Mouse (Mus musculus) intestine, postnatal 0 days (tissue): ENCODE data around the gene Canx. TPM values are rescaled to one million over a fixed set of nuclear protein-coding genes. Genes with fewer than 3 reads are reported as not detected.

Experiments
- ATAC-seq: fragments of 200-750 bp; cut with Nextera tagmentation; 2 replicates; pipeline ENCODE4 v1.8.0; 2017; ENCODE audit warnings: mild to moderate bottlenecking, moderate TSS enrichment, moderate library complexity
- H3K27ac ChIP-seq: fragments of 300-500 bp; sonication (generic); 2 replicates; pipeline ENCODE4 v1.5.1; 2014; ENCODE audit warnings: mild to moderate bottlenecking, low read depth, low read length, moderate library complexity
- H3K27me3 ChIP-seq: fragments of 300-500 bp; sonication (generic); replicated peaks from 2 replicates; pipeline ENCODE4 v1.6.1; 2014; ENCODE audit warnings: low read length, mixed read lengths; ENCODE audit not compliant: control insufficient read depth, insufficient read depth
- H3K36me3 ChIP-seq: fragments of 300-500 bp; sonication (generic); 2 replicates; pipeline ENCODE4 v1.6.1; 2014; ENCODE audit warnings: mild to moderate bottlenecking, moderate library complexity; ENCODE audit not compliant: control insufficient read depth, insufficient read depth
- H3K4me1 ChIP-seq: fragments of 300-500 bp; sonication (generic); replicated peaks from 2 replicates; pipeline ENCODE4 v1.6.1; 2014; ENCODE audit warnings: antibody characterized with exemption, low read length, mixed read lengths; ENCODE audit not compliant: control insufficient read depth, insufficient read depth
- H3K4me2 ChIP-seq: fragments of 300-500 bp; sonication (generic); replicated peaks from 2 replicates; pipeline ENCODE4 v1.6.1; 2014; ENCODE audit warnings: low read depth, mild to moderate bottlenecking, moderate library complexity
- H3K4me3 ChIP-seq: fragments of 300-500 bp; sonication (generic); 2 replicates; pipeline ENCODE4 v1.5.1; 2014; ENCODE audit warnings: low read depth, low read length
- H3K9ac ChIP-seq: fragments of 300-500 bp; sonication (generic); 2 replicates; pipeline ENCODE4 v1.6.1; 2014; ENCODE audit warnings: mild to moderate bottlenecking, low read depth, low read length
- H3K9me3 ChIP-seq: fragments of 300-500 bp; sonication (generic); 2 replicates; pipeline ENCODE4 v1.6.1; 2016; ENCODE audit warnings: mixed run types; ENCODE audit not compliant: control insufficient read depth
- CTCF ChIP-seq: sonication (generic); IDR thresholded peaks from 2 replicates; pipeline ENCODE4 v1.5.1; 2016; ENCODE audit warnings: low read depth, mild to moderate bottlenecking, control low read depth, antibody characterized with exemption, moderate library complexity
- WGBS: fragments of 180-500 bp; shearing (Covaris S2); extraction: QIAGEN DNeasy Blood & Tissue Kit; methylation state at CpG from one replicate; pipeline ENCODE4 v1.1.7; 2014; 5-methylcytosine and 5-hydroxymethylcytosine counted together
- polyA plus RNA-seq: library from polyadenylated mRNA; unstranded; fragments of >200 nt; fragmentation: Nextera tagmentation; extraction: Ambion mirVana; gene quantifications from 2 replicates; pipeline ENCODE4 v1.2.1, GENCODE M21; 2015

Canx gene
- 181 and 187 TPM in 2 replicates for polyA plus RNA-seq

- H3K9me3 ChIP-seq, result no peaks in the 10 kb centered on the region
- H3K4me1 ChIP-seq, result no peaks in the 10 kb centered on the region
- H3K4me2 ChIP-seq, result peak within 1 kb of the TSS; percentile 71
- H3K9ac ChIP-seq, result peak within 1 kb of the TSS; percentile 87
- peak within 1 kb of the TSS; percentile 92 for H3K27ac ChIP-seq
- peak; percentile 41 for TF ChIP-seq CTCF
- H3K36me3 ChIP-seq, result no peaks in the 10 kb centered on the region; the same call in 1 of the 2 replicates
- H3K4me3 ChIP-seq, result peak within 1 kb of the TSS; percentile 70
- WGBS, result under 1% methylated on average over 64 of the region's 64 CpGs
- peak; percentile 98 for ATAC-seq
- no peaks in the 10 kb centered on the region for H3K27me3 ChIP-seq
These were observed at the start of gene Canx for GRCm38 (mm10) chr11:50325496-50326301. Gene Canx (minus strand): TSS chr11:50325673.

- Histone ChIP-seq H3K27ac (no peak overlapping the region), H3K9ac (no peak overlapping the region), H3K27me3 (no peaks in the 10 kb centered on the region), H3K4me2 (no peak overlapping the region), H3K4me3 (no peak overlapping the region), H3K4me1 (no peaks in the 10 kb centered on the region), H3K36me3 (0 out of 2 replicates have a peak, but pooled peaks cover 1% of the 10 kb centered on the region), H3K9me3 (no peaks in the 10 kb centered on the region)
- TF ChIP-seq CTCF, result no peak
- ATAC-seq, result no peak
- 89% methylated on average over 13 of the region's 13 CpGs for WGBS
These were observed 49.0 kb upstream of the Canx start for GRCm38 (mm10) chr11:50374286-50375015.

DNA sequence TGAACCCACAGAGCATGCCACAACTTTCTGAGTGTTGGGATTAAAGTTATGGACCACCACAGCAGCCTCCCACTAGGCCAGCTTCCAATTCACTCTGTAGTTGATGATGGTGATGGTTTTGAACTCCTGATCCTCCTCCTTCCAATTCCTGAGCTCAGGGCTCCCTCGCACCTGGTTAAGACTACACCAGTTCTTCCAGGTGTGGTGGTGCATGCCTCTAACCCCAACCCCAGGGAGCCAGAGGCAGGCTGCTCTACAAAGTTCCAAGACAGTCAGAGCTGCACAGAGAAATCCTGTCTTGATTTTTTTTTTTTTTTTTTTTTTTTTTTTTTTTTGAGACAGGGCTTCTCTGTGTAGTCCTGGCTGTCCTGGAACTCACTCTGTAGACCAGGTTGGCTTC is 48.1 kb upstream of the Canx start:
- Histone ChIP-seq H3K4me3 (no peak overlapping the region), H3K4me2 (no peak overlapping the region), H3K27ac (no peak overlapping the region), H3K9me3 (no peaks in the 10 kb centered on the region), H3K4me1 (no peaks in the 10 kb centered on the region), H3K36me3 (no peaks in the 10 kb centered on the region), H3K27me3 (no peaks in the 10 kb centered on the region), H3K9ac (no peak overlapping the region)
- no peak for ATAC-seq
- WGBS, result 89% methylated on average over 1 of the region's 1 CpGs
- TF ChIP-seq CTCF, result no peak

DNA sequence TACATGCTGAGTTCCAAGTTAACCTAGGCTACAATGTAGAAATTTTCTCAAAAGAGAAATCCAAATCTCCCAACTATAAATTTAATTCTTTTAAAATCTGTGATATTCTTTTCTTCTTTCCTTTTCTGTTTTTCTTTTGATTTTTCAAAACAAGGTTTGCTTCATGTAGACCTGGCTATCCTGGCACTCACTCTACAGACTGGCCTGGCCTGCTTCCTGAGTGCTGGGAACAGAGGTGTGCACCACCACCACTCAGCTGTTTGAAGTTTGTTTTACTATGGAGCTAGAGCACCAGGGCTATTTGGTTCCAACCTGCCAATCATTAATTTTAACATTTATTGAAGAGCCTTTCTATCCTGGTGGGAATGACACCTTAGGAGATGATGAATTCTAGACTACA is 47.6 kb upstream of the Canx start:
- Histone ChIP-seq H3K36me3 (no peaks in the 10 kb centered on the region), H3K4me3 (no peak overlapping the region), H3K4me2 (no peak overlapping the region), H3K9ac (no peak overlapping the region), H3K27ac (no peak overlapping the region), H3K9me3 (no peaks in the 10 kb centered on the region), H3K27me3 (no peaks in the 10 kb centered on the region), H3K4me1 (no peaks in the 10 kb centered on the region)
- no peak for TF ChIP-seq CTCF
- ATAC-seq, result no peak

DNA sequence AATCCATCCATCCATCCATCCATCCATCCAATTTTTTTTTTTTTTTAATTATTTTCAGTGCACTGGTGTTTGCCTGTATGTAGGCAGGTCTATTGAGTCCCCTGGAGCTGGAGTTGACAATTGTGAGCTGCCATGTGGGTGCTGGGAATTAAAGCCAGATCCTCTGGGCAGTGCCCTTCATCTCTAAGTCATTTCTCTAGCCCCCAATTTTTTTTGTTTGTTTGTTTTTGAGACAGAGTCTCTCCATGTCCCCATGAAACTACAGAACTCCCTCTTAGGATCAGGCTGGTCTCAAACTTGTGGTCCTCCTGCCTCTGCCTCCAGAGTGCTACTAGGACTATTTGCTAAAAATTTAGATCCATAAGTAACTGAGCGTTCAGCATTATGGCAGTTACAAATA is 46.4 kb upstream of the Canx start:
- no peak overlapping the region for H3K9ac ChIP-seq
- H3K27me3 ChIP-seq, result no peaks in the 10 kb centered on the region
- TF ChIP-seq CTCF, result no peak
- H3K4me1 ChIP-seq, result no peaks in the 10 kb centered on the region
- H3K27ac ChIP-seq, result no peak overlapping the region
- peak overlapping the region; percentile 75 for H3K4me2 ChIP-seq
- H3K9me3 ChIP-seq, result no peaks in the 10 kb centered on the region
- H3K36me3 ChIP-seq, result no peaks in the 10 kb centered on the region
- ATAC-seq, result no peak
- peak overlapping the region; percentile 36; the same call in 1 of the 2 replicates for H3K4me3 ChIP-seq
- WGBS, result 90% methylated on average over 1 of the region's 1 CpGs

DNA sequence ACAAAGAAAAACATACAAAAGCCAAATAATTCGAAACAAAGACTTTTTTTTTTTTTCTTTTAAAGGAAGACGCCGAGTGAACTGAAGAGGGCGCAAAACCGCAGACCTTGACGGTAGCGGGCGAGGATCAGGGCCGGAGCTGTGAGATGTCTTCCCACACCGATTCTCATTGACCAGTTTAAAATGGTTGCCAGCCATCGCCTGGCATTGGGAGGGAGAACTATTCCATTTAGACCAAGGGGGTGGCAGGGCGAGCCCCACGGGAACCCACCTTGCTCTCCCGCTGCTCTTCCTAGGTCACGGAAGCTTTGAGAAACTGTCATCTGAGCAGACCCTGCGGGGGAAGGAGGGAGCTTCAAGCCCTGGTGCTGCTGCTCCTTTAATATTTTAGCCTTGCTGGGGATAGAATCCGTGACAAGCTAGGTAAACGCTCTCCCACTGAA is 45.9 kb upstream of the Canx start:
- no peak for ATAC-seq

More for the DNA sequence above, 45.9 kb upstream of the Canx start:
- H3K9ac ChIP-seq, result peak overlapping the region; percentile 42; the same call in 1 of the 2 replicates
- H3K27ac ChIP-seq, result no peak overlapping the region
- peak overlapping the region; percentile 36 for H3K4me3 ChIP-seq
- no peaks in the 10 kb centered on the region for H3K27me3 ChIP-seq
- no peaks in the 10 kb centered on the region for H3K9me3 ChIP-seq
- no peaks in the 10 kb centered on the region for H3K4me1 ChIP-seq
- 3% methylated on average over 18 of the region's 18 CpGs for WGBS
- TF ChIP-seq CTCF, result peak; percentile 74
- no peaks in the 10 kb centered on the region for H3K36me3 ChIP-seq
- peak overlapping the region; percentile 75 for H3K4me2 ChIP-seq
